Mouse (Mus musculus) heart, adult 2 months (tissue): Measurements from ENCODE around the gene Bst2.

Experiments
- CTCF ChIP-seq: fragments of 200-600 bp; IDR thresholded peaks from 2 replicates; pipeline ENCODE4 v1.8.1; 2022; ENCODE audit warnings: antibody characterized with exemption, mild to moderate bottlenecking, moderate library complexity
- POLR2A ChIP-seq: fragments of 200-500 bp; IDR thresholded peaks from 2 replicates; pipeline ENCODE4 v1.6.1; 2011; ENCODE audit warnings: mild to moderate bottlenecking, low read depth, low read length, control low read depth; ENCODE audit not compliant: insufficient read depth

GRCm38 (mm10) chr8:71569366-71570290 lies 32.4 kb upstream of the Bst2 start:
- TF ChIP-seq POLR2A: peak; percentile 15
- no peak for TF ChIP-seq CTCF
